Mouse (Mus musculus) thymus, postnatal 0 days (tissue): Measurements from ENCODE around the gene D630045J12Rik. TPM values are rescaled to one million over a fixed set of nuclear protein-coding genes. Genes with fewer than 3 reads are reported as not detected.
A peak's percentile ranks its signal among the peaks of the same experiment; 100 is the strongest.

Experiments
- DNase-seq: peaks from one replicate; pipeline ENCODE4 v3.0.0-alpha.2; 2015; ENCODE audit warnings: low spot score
- polyA plus RNA-seq: library from polyadenylated mRNA; unstranded; fragments of >200 nt; fragmentation: Nextera tagmentation; extraction: Ambion mirVana; gene quantifications from 2 replicates; pipeline ENCODE4 v1.2.1, GENCODE M21; 2015

Gene D630045J12Rik
- polyA plus RNA-seq, 1 experiment from 2014 or later = 0.35 TPM

- DNase-seq = no peak
Measured at GRCm38 (mm10) chr6:38195306-38195705, 58.5 kb downstream of the D630045J12Rik start.

- DNase-seq = no peak
Measured at GRCm38 (mm10) chr6:38194046-38194445, 59.8 kb downstream of the D630045J12Rik start.

GRCm38 (mm10) chr6:38192952-38193351, 60.9 kb downstream of the D630045J12Rik start:
- no peak for DNase-seq

DNA sequence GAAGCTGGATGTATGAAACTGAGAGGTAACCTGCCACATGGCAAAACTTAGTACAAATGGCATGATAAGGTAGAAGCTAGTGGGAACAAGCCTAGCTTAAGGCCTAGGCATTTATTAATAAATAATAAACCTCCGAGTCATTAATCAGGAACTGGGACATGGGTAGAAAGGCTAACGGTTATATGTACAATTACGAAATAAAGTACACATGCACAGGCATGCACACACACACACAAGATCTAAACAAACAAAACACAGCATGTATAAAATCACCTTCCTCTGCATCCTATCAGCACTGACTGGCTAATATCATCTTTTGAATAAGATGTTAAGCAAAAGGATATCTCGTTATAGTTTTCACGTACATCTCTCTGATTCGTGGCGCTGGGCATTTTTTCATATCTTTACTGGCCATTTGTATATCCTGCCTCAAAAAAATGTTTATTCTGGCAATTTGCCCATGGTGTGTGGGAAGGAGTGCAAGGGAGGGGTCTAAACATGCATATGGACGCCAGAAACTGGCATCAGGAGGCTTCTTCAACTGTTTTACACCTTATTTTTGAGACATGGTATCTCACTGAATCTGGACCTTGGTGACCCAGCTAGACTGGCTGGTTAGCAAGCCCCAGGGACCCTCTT, 67.4 kb downstream of the D630045J12Rik start:
- DNase-seq = no peak

DNA sequence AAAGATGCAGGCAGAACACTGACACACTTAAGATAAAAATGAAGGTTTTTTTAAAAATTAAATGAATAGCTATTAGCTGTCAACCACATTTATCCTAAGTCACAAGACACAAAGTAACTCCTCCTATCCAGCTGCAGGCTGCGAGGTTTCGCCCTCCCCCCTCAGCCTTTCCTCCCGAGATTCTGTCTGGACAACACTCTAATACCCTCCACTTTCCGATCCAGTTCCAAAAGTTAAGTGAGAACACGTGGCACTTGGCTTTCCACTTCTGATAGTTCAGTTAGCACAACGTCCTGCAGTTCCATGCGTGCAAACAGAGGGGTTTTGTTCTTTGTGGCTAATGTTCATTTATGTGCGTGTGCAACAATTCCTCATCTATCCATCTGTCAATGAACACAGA, 69.0 kb downstream of the D630045J12Rik start:
- DNase-seq = no peak

DNA sequence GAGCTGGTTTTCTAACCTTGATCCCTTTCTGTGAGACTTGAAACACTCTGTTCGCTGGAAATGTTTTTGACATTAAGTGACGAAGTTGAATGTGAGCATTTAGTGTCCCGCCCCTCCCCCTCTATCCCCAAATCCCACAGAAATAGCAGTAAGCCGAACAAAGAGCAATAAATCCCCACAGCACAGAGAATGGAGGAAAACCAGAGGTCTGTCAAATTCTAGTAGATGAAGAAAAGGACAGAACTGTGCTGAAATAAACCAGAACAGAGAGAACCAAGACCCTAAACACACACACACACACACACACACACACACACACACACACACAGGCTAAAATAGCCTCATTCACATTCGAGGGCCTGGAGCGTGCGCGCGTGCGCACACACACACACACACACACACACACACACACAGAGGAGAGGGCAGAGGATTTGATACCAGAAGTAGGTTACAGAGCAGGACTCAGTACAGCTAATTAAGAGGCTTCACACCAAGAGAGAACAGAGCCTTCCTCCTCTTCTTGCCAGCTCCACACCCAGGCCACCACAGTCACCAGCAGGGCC, 72.0 kb downstream of the D630045J12Rik start:
- no peak for DNase-seq

- DNase-seq = no peak
Measured at GRCm38 (mm10) chr6:38180669-38181068, 73.1 kb downstream of the D630045J12Rik start.

DNA sequence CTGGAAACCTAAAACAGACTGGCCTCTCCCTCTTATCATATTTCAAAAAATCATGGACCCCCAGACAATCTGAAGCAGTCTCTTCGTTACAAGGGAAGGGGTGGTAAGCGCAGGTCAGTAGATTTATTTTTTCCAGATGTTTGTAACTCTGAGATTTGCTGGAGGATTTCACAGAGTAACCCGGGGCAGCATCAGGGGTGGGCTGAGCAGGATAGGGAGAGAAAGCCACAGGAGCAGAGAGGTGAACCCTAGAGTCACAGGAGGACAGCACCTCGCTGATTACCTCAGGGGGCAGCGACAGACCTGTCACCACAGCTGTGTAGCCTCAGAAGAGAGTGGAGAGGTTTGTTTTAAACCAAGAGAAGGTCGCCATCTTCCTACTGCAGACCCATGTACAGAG, 88.4 kb downstream of the D630045J12Rik start:
- DNase-seq = no peak

DNA sequence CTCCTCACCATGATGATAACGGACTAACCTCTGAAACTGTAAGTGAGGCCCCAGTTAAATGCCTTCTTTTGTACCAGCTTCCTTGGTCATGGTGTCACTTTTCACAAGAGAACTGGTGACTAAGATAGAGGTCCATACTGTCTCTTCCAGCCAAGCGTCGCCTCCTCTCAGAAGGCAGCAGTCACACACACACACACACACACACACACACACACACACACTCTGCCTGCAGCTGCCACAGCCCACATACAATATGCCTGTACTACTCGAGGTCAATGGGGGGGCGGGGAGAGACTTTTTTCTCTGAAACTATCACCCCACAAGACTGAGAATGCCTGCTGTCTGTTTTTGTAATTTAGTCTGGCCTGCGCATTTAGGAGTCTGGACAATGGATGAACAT, 89.1 kb downstream of the D630045J12Rik start:
- no peak for DNase-seq

DNA sequence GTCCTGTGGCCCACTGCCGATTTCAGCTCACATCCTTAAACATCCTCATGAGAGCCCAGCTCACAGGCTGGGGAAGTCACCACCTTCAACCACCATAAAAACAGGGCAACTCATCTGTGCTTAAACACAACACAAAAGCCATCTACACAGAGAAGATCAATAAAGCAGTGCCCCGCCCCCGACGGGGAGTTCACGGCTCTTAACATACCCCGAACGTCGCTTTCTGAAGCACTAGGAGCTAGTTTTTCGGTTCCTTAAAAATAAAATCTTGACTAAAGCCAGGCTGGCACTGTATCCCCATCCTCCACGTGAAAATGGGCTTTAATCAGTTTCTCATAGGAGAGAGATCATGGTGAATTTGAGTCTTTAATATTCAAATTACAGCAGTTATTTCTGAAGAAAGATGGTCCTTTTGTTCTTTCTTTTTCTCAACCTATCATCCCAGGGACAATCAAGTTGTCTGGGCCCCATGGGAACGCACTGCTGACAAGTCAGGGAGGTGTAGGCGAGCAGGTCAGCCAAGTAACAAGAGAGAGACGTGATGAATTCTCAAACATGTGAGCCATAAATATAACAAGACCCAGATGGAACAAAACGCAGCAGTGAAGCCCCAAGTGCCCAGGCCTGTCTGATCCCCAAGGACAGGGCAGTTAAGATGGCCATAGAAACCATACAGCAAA, 90.8 kb downstream of the D630045J12Rik start:
- DNase-seq = no peak

- DNase-seq = no peak
Measured at GRCm38 (mm10) chr6:38160556-38160955, 93.3 kb downstream of the D630045J12Rik start.

GRCm38 (mm10) chr6:38160102-38160501, 93.7 kb downstream of the D630045J12Rik start:
- peak; percentile 60 for DNase-seq

GRCm38 (mm10) chr6:38159576-38159975, 94.2 kb downstream of the D630045J12Rik start:
- no peak for DNase-seq

DNA sequence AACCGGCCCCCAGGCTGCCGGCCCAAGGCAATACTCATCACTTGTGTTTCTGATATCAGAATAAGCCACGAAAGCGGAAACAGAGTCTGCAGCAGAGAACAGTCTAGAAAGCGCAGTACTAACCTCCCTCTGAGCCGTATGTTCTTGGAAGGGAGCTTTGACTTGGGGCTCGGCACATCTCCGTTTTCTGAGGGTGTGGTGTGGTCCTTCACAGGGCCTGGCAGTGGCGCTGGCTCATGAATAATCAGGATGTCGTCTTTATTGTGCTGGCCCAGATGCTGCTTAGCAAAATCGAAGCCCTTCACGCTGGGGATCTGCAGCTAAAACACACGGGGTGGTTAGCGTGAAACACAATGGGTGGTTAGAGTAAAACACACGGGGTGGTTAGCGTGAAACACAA, 95.9 kb downstream of the D630045J12Rik start:
- no peak for DNase-seq

DNA sequence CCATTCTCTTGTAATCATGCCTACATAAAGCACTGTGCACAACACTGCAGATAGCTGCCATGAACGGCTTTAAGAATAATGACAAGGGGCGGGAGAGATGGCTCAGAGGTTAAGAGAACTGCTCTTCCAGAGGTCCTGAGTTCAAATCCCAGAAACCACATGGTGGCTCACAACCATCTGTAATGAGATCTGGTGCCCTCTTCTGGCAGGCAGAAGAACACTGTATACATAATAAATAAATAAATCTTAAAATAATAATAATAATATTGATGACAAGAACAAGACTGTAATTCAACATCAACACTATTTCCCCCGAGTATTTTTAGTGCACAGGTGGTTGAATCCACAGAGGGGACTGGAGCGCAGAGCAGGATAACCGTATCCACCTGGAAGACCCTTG, 97.6 kb downstream of the D630045J12Rik start:
- DNase-seq = no peak

DNA sequence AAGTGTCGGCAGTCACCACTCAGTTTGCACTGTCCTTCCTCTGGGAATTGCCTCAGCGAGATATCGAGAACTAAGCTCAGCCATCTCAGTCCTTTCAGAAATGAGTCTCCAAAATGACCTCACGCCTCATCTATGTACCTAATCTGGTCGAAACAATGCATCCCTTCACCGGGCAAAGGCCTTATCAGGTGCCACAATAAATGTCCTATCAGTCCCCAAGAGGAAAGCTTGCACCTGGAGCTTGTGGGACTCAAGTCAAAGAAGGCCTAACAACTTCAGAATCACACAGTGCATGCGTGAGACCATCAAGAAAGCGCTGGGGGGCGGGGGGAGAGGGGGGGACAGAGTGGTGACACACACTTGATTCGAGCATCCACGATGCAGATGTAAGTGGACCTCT, 101.5 kb downstream of the D630045J12Rik start:
- DNase-seq = no peak

DNA sequence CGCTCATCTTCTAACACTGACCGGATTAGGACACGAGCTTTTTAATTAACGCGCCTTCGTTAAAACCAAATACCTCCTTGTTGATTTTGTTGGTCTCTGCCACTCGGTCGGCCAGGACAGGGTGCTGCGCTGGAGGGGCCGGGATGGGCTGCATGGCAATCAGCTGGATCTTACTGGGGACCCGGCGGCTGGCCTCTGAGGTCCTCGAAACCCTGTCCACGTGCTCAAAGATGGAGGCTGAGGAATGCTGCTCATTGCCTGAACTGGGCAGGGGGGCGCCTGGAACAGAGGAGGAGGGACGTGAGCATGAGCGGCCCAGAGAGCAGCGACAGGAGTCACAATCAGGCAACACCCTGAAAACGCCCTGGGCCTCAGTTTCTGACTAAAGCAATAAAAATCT, 104.3 kb downstream of the D630045J12Rik start:
- DNase-seq = no peak

- DNase-seq = no peak
Measured at GRCm38 (mm10) chr6:38148626-38149025, 105.2 kb downstream of the D630045J12Rik start.

DNA sequence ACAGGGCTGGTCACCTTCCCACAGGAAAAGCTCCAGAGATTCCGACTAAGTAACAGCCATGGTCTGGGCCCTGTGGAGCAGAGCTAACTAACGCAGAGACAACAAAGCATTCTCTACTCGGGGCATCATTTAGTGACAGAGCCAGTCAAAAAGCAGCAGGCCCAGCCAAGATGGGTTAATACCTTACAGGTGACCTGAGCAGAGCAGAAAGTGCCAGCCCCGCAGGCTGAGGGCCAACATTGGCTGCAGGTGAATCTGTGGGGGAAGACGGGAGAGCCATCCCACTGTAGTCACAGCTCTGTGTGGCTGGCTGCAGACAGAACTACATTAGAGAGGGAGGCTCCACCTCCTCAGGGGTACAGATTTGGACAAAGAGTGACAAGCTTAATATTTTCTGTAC, 106.5 kb downstream of the D630045J12Rik start:
- DNase-seq = no peak

DNA sequence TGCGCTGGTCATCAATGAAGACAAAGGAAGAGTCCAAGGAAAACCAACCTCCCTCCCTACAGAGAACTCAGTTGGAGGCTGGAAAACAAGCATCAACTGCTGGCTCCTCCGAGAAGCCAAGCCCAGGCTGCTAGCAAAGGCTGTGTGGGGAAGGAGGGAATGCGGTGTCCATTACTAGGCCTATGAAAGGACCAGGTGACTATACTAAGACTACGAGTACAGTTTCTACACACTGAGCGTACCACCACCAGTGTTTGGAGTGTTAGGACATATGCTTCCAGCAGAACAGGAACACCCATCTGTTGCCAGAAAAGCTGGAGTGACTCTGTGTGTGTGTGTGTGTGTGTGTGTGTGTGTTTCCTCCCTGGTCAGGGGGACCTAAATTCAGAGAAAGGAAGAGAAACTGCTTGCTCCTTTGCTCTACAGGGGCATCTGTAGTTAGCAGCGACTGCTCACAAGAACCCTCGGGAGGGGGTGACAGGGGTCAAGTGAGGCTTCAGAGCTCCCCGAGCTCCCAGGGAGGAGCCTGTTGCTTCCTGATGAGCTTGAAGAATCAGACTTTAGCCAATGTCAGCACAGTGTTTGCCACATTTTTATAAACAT, 108.2 kb downstream of the D630045J12Rik start:
- DNase-seq = no peak

GRCm38 (mm10) chr6:38144161-38144998, 109.4 kb downstream of the D630045J12Rik start:
- no peak for DNase-seq

DNA sequence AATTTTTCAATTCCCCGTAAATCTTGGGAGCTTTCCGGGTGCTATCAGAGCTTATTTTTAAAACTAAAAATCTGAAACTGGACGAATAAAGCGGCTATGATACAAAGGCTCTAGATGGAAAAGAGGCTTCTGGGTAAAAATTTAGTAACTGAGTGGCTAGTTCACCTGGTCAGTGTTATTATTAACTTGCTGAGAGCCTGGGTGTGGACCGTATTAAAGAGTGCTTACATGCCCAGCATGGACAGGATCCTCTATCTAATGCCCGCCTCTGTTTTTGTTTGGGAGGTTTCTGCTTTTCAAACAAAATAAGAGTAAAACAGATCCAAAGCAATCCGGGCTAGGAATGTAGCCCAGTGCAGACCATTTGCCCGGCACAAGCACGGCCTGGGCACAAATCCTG, 113.4 kb downstream of the D630045J12Rik start:
- DNase-seq = no peak
